In genomic region chr11:55607808-55608523, GRCm38 (mm10) we compare ENCODE assay signal across 8 mouse cellular contexts. TPM values are rescaled to one million over a fixed set of nuclear protein-coding genes. Genes with fewer than 3 reads are reported as not detected.
DNase-seq lines count a peak whose midpoint lies in the region; ATAC-seq and TF ChIP-seq lines count a peak whose summit lies in the region.

TSS of gene Glra1 (minus strand) at chr11:55608198.

- peak; percentile 68 for DNase-seq in liver
- DNase-seq in gastrocnemius, postnatal 36 days = peak; percentile 35 to 48
- DNase-seq in kidney, adult 11 months = peak; percentile 2
- DNase-seq in liver, embryonic 11.5 days (ENCODE audit: low spot score) = peak; percentile 82
- peak; percentile 88 for DNase-seq in neural tube, embryonic 11.5 days (ENCODE audit: low spot score)
- DNase-seq in thymus, postnatal 36 days = peak; percentile 43 to 44

- no peak within 1 kb of the TSS for H3K9ac ChIP-seq in liver, embryonic 12.5 days
- H3K9ac ChIP-seq in liver, embryonic 11.5 days (ENCODE audit: low read depth, low read length) = no peak within 1 kb of the TSS
- H3K9ac ChIP-seq in neural tube, embryonic 11.5 days (ENCODE audit: low read length) = peak within 1 kb of the TSS; percentile 84

- H3K4me2 ChIP-seq in liver, embryonic 12.5 days = no peak within 1 kb of the TSS
- H3K4me2 ChIP-seq in liver, embryonic 11.5 days = no peak within 1 kb of the TSS
- H3K4me2 ChIP-seq in neural tube, embryonic 11.5 days (ENCODE audit: low read depth) = peak within 1 kb of the TSS; percentile 58

- WGBS in liver, embryonic 12.5 days (ENCODE audit: insufficient replicate concordance) = 3% methylated on average over 36 of the region's 36 CpGs
- WGBS in liver, embryonic 11.5 days = 2% methylated on average over 36 of the region's 36 CpGs
- under 1% methylated on average over 36 of the region's 36 CpGs for WGBS in neural tube, embryonic 11.5 days

- no peak within 1 kb of the TSS for H3K27ac ChIP-seq in liver, embryonic 12.5 days
- H3K27ac ChIP-seq in cortical plate, adult 2 months (ENCODE audit: insufficient read depth, low read length) = no peak within 1 kb of the TSS
- no peak within 1 kb of the TSS for H3K27ac ChIP-seq in liver, embryonic 11.5 days (ENCODE audit: low read depth, low read length)
- peak within 1 kb of the TSS; percentile 83 for H3K27ac ChIP-seq in neural tube, embryonic 11.5 days (ENCODE audit: low read depth, low read length)

- intact Hi-C loops in gastrocnemius, postnatal 36 days (cut with DNase I) = no loop called here

- no peaks in the 10 kb centered on the region for H3K9me3 ChIP-seq in liver, embryonic 12.5 days (replicated peaks)
- H3K9me3 ChIP-seq in liver, embryonic 11.5 days (ENCODE audit: control insufficient read depth, low read length) = no peaks in the 10 kb centered on the region
- H3K9me3 ChIP-seq in neural tube, embryonic 11.5 days (ENCODE audit: control insufficient read depth, low read length) = no peaks in the 10 kb centered on the region

- TF ChIP-seq POLR2A in cortical plate, adult 2 months (IDR thresholded peaks at IDR 0.05; ENCODE audit: extremely low read depth, insufficient read depth, low read length) = no peak

- TF ChIP-seq CTCF in cortical plate, adult 2 months (IDR thresholded peaks at IDR 0.05; ENCODE audit: extremely low read depth, insufficient read depth, low read length) = no peak

- no peaks in the 10 kb centered on the region for H3K4me1 ChIP-seq in liver, embryonic 12.5 days
- no peaks in the 10 kb centered on the region for H3K4me1 ChIP-seq in cortical plate, adult 2 months (ENCODE audit: control insufficient read depth, insufficient read depth, low read length)
- no peaks in the 10 kb centered on the region for H3K4me1 ChIP-seq in liver, embryonic 11.5 days (replicated peaks; ENCODE audit: control insufficient read depth, insufficient read depth, low read length)
- H3K4me1 ChIP-seq in neural tube, embryonic 11.5 days (ENCODE audit: control insufficient read depth, insufficient read depth, low read length) = peaks cover 11% of the 10 kb centered on the region

- no peak for ATAC-seq in liver, embryonic 12.5 days
- ATAC-seq in liver, embryonic 11.5 days (replicated peaks; ENCODE audit: low FRiP score) = 0 out of 2 replicates have a peak, but pooled peaks have one; percentile 18
- ATAC-seq in neural tube, embryonic 11.5 days (ENCODE audit: insufficient read depth, low FRiP score, low TSS enrichment) = peak; percentile 39

- H3K36me3 ChIP-seq in liver, embryonic 12.5 days = no peaks in the 10 kb centered on the region
- no peaks in the 10 kb centered on the region for H3K36me3 ChIP-seq in liver, embryonic 11.5 days (ENCODE audit: control insufficient read depth, insufficient read depth, low read length)
- no peaks in the 10 kb centered on the region for H3K36me3 ChIP-seq in neural tube, embryonic 11.5 days (ENCODE audit: control insufficient read depth, insufficient read depth, low read length)

- peaks cover 41% of the 10 kb centered on the region for H3K27me3 ChIP-seq in liver, embryonic 12.5 days (replicated peaks)
- H3K27me3 ChIP-seq in liver, embryonic 11.5 days (replicated peaks; ENCODE audit: control insufficient read depth, insufficient read depth, low read length) = peaks cover 13% of the 10 kb centered on the region
- no peaks in the 10 kb centered on the region for H3K27me3 ChIP-seq in neural tube, embryonic 11.5 days (ENCODE audit: control insufficient read depth, insufficient read depth, low read length)

- no peak within 1 kb of the TSS for H3K4me3 ChIP-seq in liver, embryonic 12.5 days
- H3K4me3 ChIP-seq in cortical plate, adult 2 months (ENCODE audit: insufficient read depth, low read length) = peak within 1 kb of the TSS; percentile 22
- no peak within 1 kb of the TSS for H3K4me3 ChIP-seq in liver, embryonic 11.5 days (ENCODE audit: low read depth, low read length)
- peak within 1 kb of the TSS; percentile 66 for H3K4me3 ChIP-seq in neural tube, embryonic 11.5 days (ENCODE audit: low read depth, low read length)

RNA-seq across cellular contexts. Expression of gene Glra1, which starts in this region (rescaled TPM):
- not detected in 2 replicates for polyA plus RNA-seq in liver, embryonic 12.5 days (2016; fragmentation: Nextera tagmentation; extraction: Ambion mirVana)
- 0.08 and 0.15 TPM in 2 replicates for polyA plus RNA-seq in cortical plate, adult 2 months (2012; rRNA removed)
- total RNA-seq in gastrocnemius, postnatal 36 days (2021) = not detected
- not detected in 2 replicates for polyA plus RNA-seq in liver, embryonic 11.5 days (2014; fragmentation: Nextera tagmentation; extraction: Ambion mirVana)
- 5.8 and 5.9 TPM in 2 replicates for polyA plus RNA-seq in neural tube, embryonic 11.5 days (2014; fragmentation: Nextera tagmentation; extraction: Ambion mirVana)

Comparison
In these comparisons a context has a peak if more than half of its experiments do, and no peak if none do; other contexts are left out.
1. Peak in DNase-seq in gastrocnemius, postnatal 36 days; RNA of the gene not detected or under 1 TPM.
2. Peak in DNase-seq and ATAC-seq in liver, embryonic 11.5 days; RNA of the gene not detected or under 1 TPM.
3. DNase-seq: peak in every context shown above with its lines; median percentile 88 in neural tube, embryonic 11.5 days; 82 in liver, embryonic 11.5 days; 68 in liver; 44 in thymus, postnatal 36 days; 42 in gastrocnemius, postnatal 36 days; 2 in kidney, adult 11 months.
4. H3K4me3 ChIP-seq: peak in cortical plate, adult 2 months (single experiment) and neural tube, embryonic 11.5 days (single experiment); none in liver, embryonic 12.5 days (single experiment) and liver, embryonic 11.5 days (single experiment).